Mouse (Mus musculus): ENCODE measurements around the gene Abca1.

The Abca1 gene

GRCm38 (mm10) chr4:53121516-53122227 is 38.0 kb downstream of the Abca1 start:
- DNase-seq (ENCODE audit: low spot score in 2 of 2) = peak in 1 of 2 experiments; percentile 56

DNA sequence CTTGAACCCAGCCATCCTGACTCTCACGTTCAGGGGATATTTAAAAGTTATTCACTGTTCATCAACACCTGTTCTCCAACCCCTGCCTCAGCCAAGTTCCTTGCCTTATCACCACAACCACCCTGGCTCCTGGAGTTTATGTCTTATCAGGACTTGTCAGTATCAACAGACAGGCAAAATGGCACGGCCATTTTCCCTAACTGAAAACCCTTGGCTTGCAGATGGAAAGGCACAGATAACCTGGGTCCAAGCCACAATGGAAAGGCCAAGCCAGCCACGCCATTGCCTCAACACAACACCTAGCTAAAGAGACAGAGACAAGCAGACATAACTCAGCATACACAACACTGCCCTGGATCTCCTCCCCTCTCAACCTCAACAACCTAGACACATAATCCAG is 38.6 kb downstream of the Abca1 start:
- DNase-seq (ENCODE audit: low spot score in 2 of 2) = no peak

GRCm38 (mm10) chr4:53120038-53120685 is 39.5 kb downstream of the Abca1 start:
- no peak for DNase-seq (ENCODE audit: low spot score in 2 of 2)

DNA sequence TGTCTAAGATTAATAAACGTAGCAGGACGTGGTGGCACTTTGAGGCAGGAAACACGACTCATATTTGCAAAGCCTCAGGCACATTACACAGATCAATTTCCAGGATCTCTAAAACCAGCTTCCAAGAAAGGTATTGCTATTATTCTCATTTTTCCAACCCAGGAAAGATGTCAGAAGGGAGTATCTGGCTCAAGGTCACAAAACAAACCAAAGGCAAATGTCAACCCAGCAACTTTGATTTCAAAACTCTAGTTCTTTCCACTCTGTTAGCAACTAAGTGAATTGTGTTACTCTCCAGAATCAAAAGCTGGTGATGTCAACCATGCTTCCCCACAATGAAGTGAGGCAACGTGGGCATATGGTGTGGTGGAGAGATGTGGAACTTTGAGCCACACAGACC is 41.1 kb downstream of the Abca1 start:
- no peak for DNase-seq (ENCODE audit: low spot score in 2 of 2)

DNA sequence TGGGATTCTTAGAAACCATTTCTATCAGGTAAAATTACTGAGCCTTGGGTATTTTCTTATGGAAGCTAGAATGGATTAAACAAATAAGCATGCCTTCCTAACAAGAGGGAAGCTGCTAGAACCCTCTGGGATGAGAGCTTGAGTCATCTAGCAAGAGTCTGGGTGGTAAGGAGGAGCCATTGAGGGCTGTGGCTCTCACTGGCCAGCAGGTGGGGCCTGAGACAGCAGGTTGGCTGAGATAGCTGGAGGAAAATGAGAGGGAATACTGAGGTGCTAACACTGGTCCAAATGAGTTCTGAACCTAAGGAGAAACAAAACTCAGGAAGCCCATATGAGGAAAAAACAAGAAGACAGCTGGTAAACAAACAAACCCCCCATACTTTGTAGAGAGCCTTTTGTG is 42.1 kb downstream of the Abca1 start:
- DNase-seq (ENCODE audit: low spot score in 2 of 2) = no peak

- no peak for DNase-seq (ENCODE audit: low spot score in 2 of 2)
Measured at GRCm38 (mm10) chr4:53117076-53117475, 42.6 kb downstream of the Abca1 start.

GRCm38 (mm10) chr4:53115866-53116265 is 43.8 kb downstream of the Abca1 start:
- DNase-seq (ENCODE audit: low spot score in 2 of 2) = peak in 1 of 2 experiments; percentile 46

DNA sequence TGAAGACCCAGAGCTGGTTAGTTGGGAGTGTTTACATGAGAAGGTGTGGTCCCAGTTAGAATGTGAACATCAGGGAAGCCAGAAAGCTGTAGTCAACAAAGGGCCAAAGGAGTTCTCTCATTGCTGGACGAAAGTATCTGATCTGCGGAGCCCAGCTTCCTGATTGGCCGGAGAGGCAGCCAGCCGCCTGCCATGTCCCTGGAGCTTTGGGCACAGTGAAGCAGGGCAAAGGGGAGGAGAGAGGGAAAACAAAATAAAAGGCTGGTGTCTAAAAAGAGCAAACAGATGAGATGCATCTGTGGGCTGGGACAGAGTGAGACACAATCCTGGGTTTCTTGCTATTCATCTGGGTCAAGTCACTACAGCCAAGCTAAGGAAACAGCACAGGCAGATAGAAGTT is 44.3 kb downstream of the Abca1 start:
- DNase-seq (ENCODE audit: low spot score in 2 of 2) = no peak

DNA sequence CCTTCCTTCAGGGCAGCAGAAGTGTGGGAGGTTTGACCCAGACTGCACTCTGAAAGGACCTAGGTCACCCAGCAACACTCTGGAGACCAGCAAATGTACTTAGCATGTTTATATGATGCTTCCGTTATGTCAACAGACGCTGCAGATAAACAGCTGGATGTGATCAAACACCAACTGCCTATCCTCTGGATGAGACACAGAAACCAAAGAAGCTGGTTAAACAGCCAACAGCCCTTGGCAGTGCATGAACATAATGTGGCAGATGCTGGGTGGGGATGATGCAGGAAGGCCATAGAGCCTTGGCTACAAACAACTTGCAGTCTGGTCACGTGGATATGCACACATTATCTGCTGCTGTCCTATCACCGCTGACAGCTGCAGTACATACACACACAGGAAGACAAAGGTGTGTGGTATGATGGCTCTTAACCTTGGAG is 47.8 kb downstream of the Abca1 start:
- no peak for DNase-seq (ENCODE audit: low spot score in 2 of 2)

DNA sequence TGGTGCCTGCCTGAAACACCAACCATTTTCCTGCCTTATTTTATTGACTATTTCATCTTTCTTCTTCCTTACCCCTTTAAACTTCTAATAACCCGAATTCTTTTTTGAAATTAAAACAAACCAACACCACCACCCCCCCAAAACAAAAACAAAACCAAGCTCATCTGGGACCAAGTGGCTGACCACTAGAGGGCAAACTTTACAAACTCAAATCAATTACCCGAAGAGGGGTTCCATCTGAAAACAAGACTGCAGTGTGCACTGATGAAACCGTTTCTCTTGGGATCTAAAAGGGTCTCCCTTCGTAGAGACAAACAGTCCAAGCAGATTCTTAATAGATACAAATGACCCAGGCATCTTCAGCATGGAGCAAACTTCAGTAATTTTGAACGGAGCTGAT is 49.3 kb downstream of the Abca1 start:
- peak in 1 of 2 experiments; percentile 23 for DNase-seq (ENCODE audit: low spot score in 2 of 2)

DNA sequence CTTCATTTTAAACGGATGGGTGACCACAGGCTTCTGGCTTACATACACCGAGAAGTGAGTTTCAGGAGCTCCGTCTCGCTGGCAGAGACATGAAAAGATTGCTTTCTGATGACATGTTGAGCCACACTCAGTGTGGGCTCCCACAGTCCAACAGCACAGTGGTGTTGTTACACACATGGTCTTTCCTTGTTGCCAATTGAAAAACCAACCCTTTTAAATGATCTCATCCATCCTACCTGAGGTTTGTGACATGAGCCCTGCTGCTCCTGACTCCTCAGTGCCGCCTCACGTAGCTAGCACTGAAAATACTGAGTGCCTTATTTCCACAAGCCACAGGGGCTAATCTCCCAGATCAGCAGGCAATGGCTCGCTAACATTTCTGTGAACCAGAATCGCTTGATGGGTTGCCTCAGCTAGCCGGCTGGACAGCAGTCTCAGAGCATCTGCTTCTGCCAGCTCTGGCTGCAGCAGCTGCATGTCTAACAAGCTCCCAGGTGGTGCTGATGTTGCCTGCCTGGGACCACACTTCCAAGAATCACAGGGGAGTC is 50.2 kb downstream of the Abca1 start:
- no peak for DNase-seq (ENCODE audit: low spot score in 2 of 2)

GRCm38 (mm10) chr4:53108194-53108593 is 51.5 kb downstream of the Abca1 start:
- DNase-seq (ENCODE audit: low spot score in 2 of 2) = no peak

GRCm38 (mm10) chr4:53106732-53107131 is 53.0 kb downstream of the Abca1 start:
- no peak for DNase-seq (ENCODE audit: low spot score in 2 of 2)

GRCm38 (mm10) chr4:53106071-53106470 is 53.6 kb downstream of the Abca1 start:
- DNase-seq (ENCODE audit: low spot score in 2 of 2) = no peak

DNA sequence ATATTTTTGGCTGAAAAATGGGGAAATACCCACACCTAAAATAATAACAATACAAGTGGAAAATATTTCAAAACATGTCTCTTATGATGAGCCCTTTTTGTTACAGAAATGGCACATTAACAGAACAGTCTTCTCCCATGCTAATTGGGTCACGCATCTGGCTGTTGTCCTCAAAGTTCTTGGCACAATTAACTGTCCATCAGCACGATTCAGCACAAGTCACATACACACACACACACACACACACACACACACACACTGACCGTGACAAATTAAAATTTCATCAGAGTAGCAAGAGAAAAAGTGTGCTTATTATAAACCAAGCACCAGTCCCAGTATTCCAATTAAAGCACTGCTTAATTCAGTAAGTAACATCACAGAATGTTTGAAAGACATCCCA is 55.1 kb downstream of the Abca1 start:
- no peak for DNase-seq (ENCODE audit: low spot score in 2 of 2)

- DNase-seq (ENCODE audit: low spot score in 2 of 2) = no peak
Measured at GRCm38 (mm10) chr4:53102529-53102928, 57.2 kb downstream of the Abca1 start.

- DNase-seq (ENCODE audit: low spot score in 2 of 2) = no peak
Measured at GRCm38 (mm10) chr4:53101306-53101705, 58.4 kb downstream of the Abca1 start.

DNA sequence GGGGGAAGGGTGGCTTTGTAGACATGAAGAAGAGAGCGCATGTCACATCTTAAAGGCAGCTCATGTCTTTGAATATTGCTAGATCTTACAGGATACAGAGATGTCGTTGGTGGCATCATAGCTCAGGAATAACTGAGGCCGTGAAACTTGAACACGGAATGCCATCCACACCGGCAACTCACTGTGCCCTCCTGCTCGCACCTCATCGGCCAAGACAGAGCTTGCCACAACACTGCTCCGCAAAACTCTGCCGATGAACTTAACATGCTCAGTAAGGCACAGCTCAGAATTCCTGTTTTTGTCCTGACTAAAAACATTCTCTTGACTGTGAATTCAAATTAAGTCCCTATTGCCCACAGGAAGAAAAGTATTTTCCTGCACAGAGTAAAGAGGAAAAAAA is 59.2 kb downstream of the Abca1 start:
- DNase-seq (ENCODE audit: low spot score in 2 of 2) = no peak

DNA sequence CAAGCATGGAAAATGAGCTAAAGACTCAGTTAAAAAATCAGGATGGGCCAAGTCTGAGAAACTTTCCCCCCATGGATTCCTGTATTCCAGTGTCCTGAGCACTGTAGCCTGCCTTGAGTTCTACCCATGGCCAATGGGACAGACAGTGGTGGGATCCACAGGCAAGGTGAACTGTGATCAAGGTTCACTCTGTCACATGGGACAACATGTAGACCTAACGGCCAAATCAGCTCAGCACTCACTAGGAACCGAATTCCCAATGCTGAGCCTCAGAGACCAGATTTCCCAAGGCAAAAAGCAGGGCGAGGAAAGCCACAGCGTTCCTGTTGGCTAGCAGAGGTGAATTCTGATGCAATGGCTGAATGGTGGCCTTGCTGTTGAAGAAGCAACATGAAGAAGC is 64.8 kb downstream of the Abca1 start:
- no peak for DNase-seq (ENCODE audit: low spot score in 2 of 2)

GRCm38 (mm10) chr4:53094331-53094730 is 65.4 kb downstream of the Abca1 start:
- DNase-seq (ENCODE audit: low spot score in 2 of 2) = no peak

DNA sequence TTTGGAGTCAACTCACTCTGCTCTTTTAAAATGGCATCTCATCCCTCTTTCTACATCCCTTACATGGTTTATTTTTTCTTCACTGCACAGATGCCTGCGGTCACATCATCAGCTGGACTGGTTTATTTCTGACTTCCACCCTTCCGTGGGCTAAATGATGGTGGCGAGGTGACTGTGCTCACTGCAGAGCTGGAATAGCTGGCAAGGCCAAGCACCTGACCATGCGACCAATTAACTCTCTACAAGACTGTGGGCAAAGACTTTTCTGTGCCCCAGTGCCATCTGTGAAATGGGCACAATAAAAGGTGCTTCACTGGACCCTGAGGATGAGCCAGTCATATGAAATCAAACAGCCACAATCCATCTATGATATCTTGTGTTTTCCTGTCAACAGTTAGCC is 66.1 kb downstream of the Abca1 start:
- DNase-seq (ENCODE audit: low spot score in 2 of 2) = no peak

- DNase-seq (ENCODE audit: low spot score in 2 of 2) = no peak
Measured at GRCm38 (mm10) chr4:53089641-53090040, 70.1 kb downstream of the Abca1 start.

- DNase-seq (ENCODE audit: low spot score in 2 of 2) = no peak
Measured at GRCm38 (mm10) chr4:53088999-53089398, 70.7 kb downstream of the Abca1 start.

Measured in left cerebral cortex, adult 9 months (tissue).